Mouse (Mus musculus): ENCODE data around the gene Gmpr2. TPM values are rescaled to one million over a fixed set of nuclear protein-coding genes. Genes with fewer than 3 reads are reported as not detected.
A peak's percentile ranks its signal among the peaks of the same experiment; 100 is the strongest.

The Gmpr2 gene
- polyA plus RNA-seq, 1 experiment from 2014 or later, result 62.5 TPM

DNA sequence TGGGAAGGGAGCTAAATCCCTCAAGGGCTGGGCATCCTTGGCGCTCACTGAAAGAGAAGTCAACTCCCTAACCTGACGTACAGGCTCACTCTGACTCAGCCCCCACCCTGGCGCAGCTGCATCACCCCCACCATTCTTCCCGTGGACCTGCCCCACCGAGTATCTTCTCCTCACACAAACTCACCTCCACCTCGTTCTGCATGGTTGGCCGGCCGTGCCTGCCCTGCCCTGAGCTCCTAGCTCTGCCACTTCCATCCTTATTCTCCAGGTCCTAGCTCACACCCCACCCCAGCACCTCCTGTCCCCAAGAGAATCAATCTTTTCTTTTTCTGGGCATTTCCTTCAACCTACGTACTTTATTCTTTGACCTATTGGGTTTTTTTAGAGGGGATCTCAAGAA, 29.4 kb downstream of the Gmpr2 start:
- H3K9me3 ChIP-seq (ENCODE audit: control insufficient read depth, low read length), result no peaks in the 10 kb centered on the region
- no peaks in the 10 kb centered on the region for H3K27me3 ChIP-seq (ENCODE audit: control insufficient read depth, insufficient read depth, low read length)
- no peak overlapping the region for H3K27ac ChIP-seq (ENCODE audit: low read depth, low read length)
- H3K4me1 ChIP-seq (replicated peaks; ENCODE audit: control insufficient read depth, insufficient read depth, low read length), result no peaks in the 10 kb centered on the region
- 54% methylated on average over 9 of the region's 9 CpGs for WGBS
- DNase-seq (ENCODE audit: low spot score), result no peak
- H3K9ac ChIP-seq (ENCODE audit: low read length), result no peak overlapping the region
- H3K36me3 ChIP-seq (ENCODE audit: control insufficient read depth, insufficient read depth, low read length), result no peaks in the 10 kb centered on the region
- no peak overlapping the region for H3K4me2 ChIP-seq (ENCODE audit: low read depth, low read length, severe bottlenecking)
- H3K4me3 ChIP-seq (ENCODE audit: low read depth, low read length), result no peak overlapping the region
- ATAC-seq (replicated peaks; ENCODE audit: low FRiP score), result no peak

DNA sequence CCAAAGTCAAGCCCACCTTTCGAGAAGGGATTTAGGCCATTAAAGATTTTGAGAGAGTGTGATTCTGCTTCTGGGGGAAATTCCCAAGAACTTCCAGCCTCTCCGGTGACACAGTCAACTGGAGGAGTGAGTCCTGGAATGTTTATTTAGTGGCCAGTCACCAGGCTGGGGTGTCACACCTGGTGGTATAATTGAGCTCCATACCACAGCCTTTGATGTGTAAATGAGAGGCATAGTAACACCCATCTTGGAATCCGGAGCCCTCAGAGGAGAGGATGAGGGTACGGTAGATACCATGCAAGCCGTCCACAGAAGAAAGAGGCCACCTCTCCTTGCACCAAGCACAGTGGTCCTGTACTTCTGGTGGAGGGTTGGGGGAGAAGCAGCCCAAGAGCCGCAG, 31.0 kb downstream of the Gmpr2 start:
- no peak for DNase-seq (ENCODE audit: low spot score)
- 79% methylated on average over 6 of the region's 6 CpGs for WGBS
- Histone ChIP-seq H3K9me3 (ENCODE audit: control insufficient read depth, low read length) (no peaks in the 10 kb centered on the region), H3K27ac (ENCODE audit: low read depth, low read length) (no peak overlapping the region), H3K9ac (ENCODE audit: low read length) (no peak overlapping the region), H3K4me2 (ENCODE audit: low read depth, low read length, severe bottlenecking) (no peak overlapping the region), H3K36me3 (ENCODE audit: control insufficient read depth, insufficient read depth, low read length) (no peaks in the 10 kb centered on the region), H3K27me3 (ENCODE audit: control insufficient read depth, insufficient read depth, low read length) (no peaks in the 10 kb centered on the region), H3K4me3 (ENCODE audit: low read depth, low read length) (no peak overlapping the region), H3K4me1 (replicated peaks; ENCODE audit: control insufficient read depth, insufficient read depth, low read length) (no peaks in the 10 kb centered on the region)
- ATAC-seq (replicated peaks; ENCODE audit: low FRiP score), result no peak

DNA sequence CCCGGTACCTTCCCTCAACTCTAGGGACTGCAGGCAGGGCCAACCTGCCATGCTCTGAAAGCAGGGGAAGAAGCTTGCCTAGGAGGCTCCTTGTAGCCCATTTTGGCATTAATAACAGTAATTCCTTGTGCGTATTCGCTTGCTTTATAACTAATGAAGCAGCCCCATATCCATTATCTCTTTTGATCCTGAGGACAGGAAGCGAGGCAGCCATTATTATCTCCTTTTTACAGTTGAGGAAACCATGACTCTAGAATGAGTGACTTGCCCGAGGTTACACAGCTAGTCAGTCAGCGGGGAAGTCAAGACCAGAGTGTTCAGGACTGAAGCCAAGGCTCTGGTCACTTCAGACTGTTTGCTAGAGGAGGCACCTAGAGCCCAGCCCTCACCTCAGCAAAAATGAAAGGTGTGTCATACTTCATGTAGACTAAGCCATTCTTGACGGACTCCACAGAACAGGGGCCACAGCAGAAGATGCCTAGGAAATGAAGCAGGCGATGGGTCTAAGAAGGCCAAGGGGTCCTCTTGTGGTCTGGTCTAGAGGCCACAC, 34.4 kb downstream of the Gmpr2 start:
- Histone ChIP-seq H3K9me3 (ENCODE audit: control insufficient read depth, low read length) (no peaks in the 10 kb centered on the region), H3K27ac (ENCODE audit: low read depth, low read length) (no peak overlapping the region), H3K27me3 (ENCODE audit: control insufficient read depth, insufficient read depth, low read length) (no peaks in the 10 kb centered on the region), H3K4me2 (ENCODE audit: low read depth, low read length, severe bottlenecking) (no peak overlapping the region), H3K9ac (ENCODE audit: low read length) (no peak overlapping the region), H3K4me3 (ENCODE audit: low read depth, low read length) (no peak overlapping the region), H3K36me3 (ENCODE audit: control insufficient read depth, insufficient read depth, low read length) (no peaks in the 10 kb centered on the region), H3K4me1 (replicated peaks; ENCODE audit: control insufficient read depth, insufficient read depth, low read length) (no peaks in the 10 kb centered on the region)
- ATAC-seq (replicated peaks; ENCODE audit: low FRiP score) (no peak), DNase-seq (ENCODE audit: low spot score) (no peak)
- WGBS, result 92% methylated on average over 8 of the region's 8 CpGs

DNA sequence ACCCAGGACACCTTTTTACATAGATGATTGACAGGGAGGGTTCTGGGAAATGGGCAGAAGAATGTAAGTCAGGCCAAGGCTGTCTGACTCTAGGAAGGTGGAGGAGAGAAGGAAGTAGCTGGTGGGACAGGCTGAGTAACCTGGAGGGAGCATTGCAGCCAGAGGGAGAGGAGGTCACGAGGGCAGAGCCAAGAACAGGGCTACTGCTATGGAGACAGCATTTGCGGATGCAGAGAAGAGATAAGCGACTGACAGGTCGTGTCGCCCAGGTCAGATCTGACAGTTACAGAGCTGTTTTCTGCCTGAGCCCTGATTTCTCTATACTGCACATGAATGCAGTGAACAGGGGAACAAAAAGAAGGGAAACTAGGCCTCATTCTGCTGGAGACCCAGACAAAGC, 35.7 kb downstream of the Gmpr2 start:
- H3K4me3 ChIP-seq (ENCODE audit: low read depth, low read length), result no peak overlapping the region
- no peak overlapping the region for H3K27ac ChIP-seq (ENCODE audit: low read depth, low read length)
- WGBS, result 84% methylated on average over 5 of the region's 5 CpGs
- H3K27me3 ChIP-seq (ENCODE audit: control insufficient read depth, insufficient read depth, low read length), result no peaks in the 10 kb centered on the region; the same call in 1 of the 2 replicates
- no peak overlapping the region for H3K9ac ChIP-seq (ENCODE audit: low read length)
- DNase-seq (ENCODE audit: low spot score), result no peak
- H3K4me2 ChIP-seq (ENCODE audit: low read depth, low read length, severe bottlenecking), result no peak overlapping the region
- no peak for ATAC-seq (replicated peaks; ENCODE audit: low FRiP score)
- H3K36me3 ChIP-seq (ENCODE audit: control insufficient read depth, insufficient read depth, low read length), result no peaks in the 10 kb centered on the region
- H3K9me3 ChIP-seq (ENCODE audit: control insufficient read depth, low read length), result no peaks in the 10 kb centered on the region
- no peaks in the 10 kb centered on the region for H3K4me1 ChIP-seq (replicated peaks; ENCODE audit: control insufficient read depth, insufficient read depth, low read length)

DNA sequence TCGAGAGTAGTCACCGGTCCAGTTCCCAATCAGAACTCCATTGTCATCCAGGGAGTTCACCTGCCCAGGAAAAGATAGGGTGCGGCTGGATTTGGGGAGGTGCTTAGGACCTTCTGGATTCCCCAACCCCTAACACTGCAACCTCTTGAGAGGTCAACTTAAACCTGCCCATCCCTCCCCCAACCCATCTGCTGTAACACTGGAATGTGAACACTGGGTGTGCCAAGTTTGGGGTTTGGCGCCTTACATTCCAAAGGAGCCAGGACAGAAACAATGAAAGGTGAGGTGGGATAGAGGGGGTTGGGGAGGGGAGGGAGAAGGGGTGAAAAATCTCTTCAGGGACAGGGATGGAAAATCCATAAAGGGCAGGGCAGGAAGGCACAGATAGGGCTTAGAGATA, 37.8 kb downstream of the Gmpr2 start:
- ATAC-seq (replicated peaks; ENCODE audit: low FRiP score) (no peak), DNase-seq (ENCODE audit: low spot score) (no peak)
- no peak overlapping the region for H3K4me3 ChIP-seq (ENCODE audit: low read depth, low read length)
- H3K4me1 ChIP-seq (replicated peaks; ENCODE audit: control insufficient read depth, insufficient read depth, low read length), result peaks cover 3% of the 10 kb centered on the region; the same call in 1 of the 2 replicates
- no peak overlapping the region for H3K27ac ChIP-seq (ENCODE audit: low read depth, low read length)
- H3K27me3 ChIP-seq (ENCODE audit: control insufficient read depth, insufficient read depth, low read length), result no peaks in the 10 kb centered on the region; the same call in 1 of the 2 replicates
- no peaks in the 10 kb centered on the region for H3K9me3 ChIP-seq (ENCODE audit: control insufficient read depth, low read length)
- no peak overlapping the region for H3K4me2 ChIP-seq (ENCODE audit: low read depth, low read length, severe bottlenecking)
- no peaks in the 10 kb centered on the region for H3K36me3 ChIP-seq (ENCODE audit: control insufficient read depth, insufficient read depth, low read length)
- no peak overlapping the region for H3K9ac ChIP-seq (ENCODE audit: low read length)
- 91% methylated on average over 4 of the region's 4 CpGs for WGBS

DNA sequence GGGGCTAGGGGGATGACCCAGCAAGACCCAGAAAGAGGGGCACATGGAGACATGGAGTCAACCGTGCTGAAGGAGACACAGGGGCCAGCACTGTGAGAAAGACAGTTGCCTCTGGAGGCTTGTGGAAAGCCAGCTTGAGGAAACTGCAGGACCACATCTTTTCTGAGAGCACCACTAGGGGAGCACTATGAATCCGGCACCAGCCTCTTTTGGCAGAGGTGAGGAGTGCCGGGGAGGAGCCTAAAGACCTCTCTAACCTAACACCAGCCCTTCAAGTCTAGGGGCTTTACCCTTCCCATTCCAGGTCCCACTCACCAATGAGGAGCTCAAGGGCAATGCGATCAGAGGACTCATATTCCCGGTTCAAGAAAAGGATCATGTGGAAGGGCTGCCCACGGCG, 40.0 kb downstream of the Gmpr2 start:
- ATAC-seq (replicated peaks; ENCODE audit: low FRiP score) (no peak), DNase-seq (ENCODE audit: low spot score) (no peak)
- Histone ChIP-seq H3K4me1 (replicated peaks; ENCODE audit: control insufficient read depth, insufficient read depth, low read length) (peaks cover 3% of the 10 kb centered on the region; the same call in 1 of the 2 replicates), H3K4me3 (ENCODE audit: low read depth, low read length) (no peak overlapping the region), H3K27ac (ENCODE audit: low read depth, low read length) (no peak overlapping the region), H3K9ac (ENCODE audit: low read length) (no peak overlapping the region), H3K36me3 (ENCODE audit: control insufficient read depth, insufficient read depth, low read length) (no peaks in the 10 kb centered on the region), H3K4me2 (ENCODE audit: low read depth, low read length, severe bottlenecking) (no peak overlapping the region), H3K27me3 (ENCODE audit: control insufficient read depth, insufficient read depth, low read length) (no peaks in the 10 kb centered on the region; the same call in 1 of the 2 replicates), H3K9me3 (ENCODE audit: control insufficient read depth, low read length) (no peaks in the 10 kb centered on the region)
- WGBS, result 82% methylated on average over 7 of the region's 7 CpGs

DNA sequence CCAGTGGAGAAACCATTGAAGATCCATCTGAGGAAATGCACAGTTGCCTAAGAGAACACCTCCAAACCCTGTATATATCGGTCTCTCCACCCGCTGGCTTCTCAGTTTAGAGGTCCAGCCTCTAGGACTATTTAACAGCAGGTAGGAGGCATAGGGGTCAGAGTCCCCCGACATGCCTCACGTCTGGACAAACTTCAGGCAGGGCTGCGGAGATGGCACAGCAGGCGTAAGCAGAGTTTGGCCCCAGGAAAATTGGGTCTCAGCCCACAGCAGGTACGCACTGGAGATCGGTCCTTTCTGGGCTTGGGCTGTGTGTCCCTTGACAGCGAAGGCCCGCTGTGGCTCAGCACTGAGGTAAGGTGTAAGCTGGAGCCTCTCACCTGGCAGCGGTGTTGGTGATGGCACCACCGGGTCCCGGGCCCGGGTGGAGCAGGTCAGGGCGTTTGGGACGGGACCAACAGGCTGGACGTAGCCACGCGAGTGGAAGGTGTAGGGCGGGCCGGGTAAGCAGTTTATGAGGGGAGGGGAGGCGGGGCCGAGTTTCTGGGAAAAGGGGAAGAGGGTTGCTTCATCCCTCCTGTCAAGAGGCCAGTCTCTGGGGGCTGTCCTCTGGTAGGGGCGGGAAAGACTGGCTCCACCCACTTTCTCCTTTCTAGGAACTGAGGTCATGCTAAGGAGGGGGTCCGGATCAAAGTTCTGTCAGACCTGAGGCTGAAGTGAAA, 41.4 kb downstream of the Gmpr2 start:
- Histone ChIP-seq H3K27ac (ENCODE audit: low read depth, low read length) (no peak overlapping the region), H3K9ac (ENCODE audit: low read length) (peak overlapping the region; percentile 14; the same call in 1 of the 2 replicates), H3K36me3 (ENCODE audit: control insufficient read depth, insufficient read depth, low read length) (no peaks in the 10 kb centered on the region; the same call in 1 of the 2 replicates), H3K27me3 (ENCODE audit: control insufficient read depth, insufficient read depth, low read length) (no peaks in the 10 kb centered on the region; the same call in 1 of the 2 replicates), H3K4me1 (replicated peaks; ENCODE audit: control insufficient read depth, insufficient read depth, low read length) (peaks cover 3% of the 10 kb centered on the region; the same call in 1 of the 2 replicates), H3K4me2 (ENCODE audit: low read depth, low read length, severe bottlenecking) (0 out of 2 replicates have a peak overlapping the region, but pooled peaks have one; percentile 5), H3K9me3 (ENCODE audit: control insufficient read depth, low read length) (no peaks in the 10 kb centered on the region), H3K4me3 (ENCODE audit: low read depth, low read length) (no peak overlapping the region)
- WGBS, result 16% methylated on average over 25 of the region's 25 CpGs
- DNase-seq (ENCODE audit: low spot score) (no peak), ATAC-seq (replicated peaks; ENCODE audit: low FRiP score) (no peak)

DNA sequence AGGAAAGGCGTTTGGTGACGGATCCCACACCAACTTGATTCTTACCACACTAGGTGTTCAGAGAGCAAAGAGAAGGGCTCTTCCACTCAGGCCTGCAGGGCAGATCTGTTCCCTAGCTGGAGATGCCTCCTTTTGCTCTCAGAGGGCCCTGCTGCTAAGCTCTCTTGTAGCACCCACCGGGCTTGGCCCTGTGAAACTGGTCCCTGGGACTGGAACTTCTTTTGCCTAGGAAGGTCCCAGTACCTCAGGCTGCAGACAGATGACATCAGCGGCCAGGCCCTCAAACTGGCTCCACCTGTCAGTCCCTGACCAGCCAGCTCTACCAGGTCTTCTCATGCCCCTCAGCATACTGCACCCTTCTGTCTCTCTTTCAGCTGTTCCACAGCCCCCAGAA, 42.0 kb downstream of the Gmpr2 start, which contains the start of gene Tgm1:
TSS of gene Tgm1 (minus strand) at position 198 of the 394 bp plus-strand sequence.
- 31% methylated on average over 4 of the region's 4 CpGs for whole genome bisulfite sequencing
- H3K4me1 ChIP-seq (replicated peaks; ENCODE audit: control insufficient read depth, insufficient read depth, low read length), result peaks cover 3% of the 10 kb centered on the region; the same call in 1 of the 2 replicates
- H3K4me2 ChIP-seq (ENCODE audit: low read depth, low read length, severe bottlenecking), result 0 out of 2 replicates have a peak within 1 kb of the TSS, but pooled peaks have one; percentile 5
- H3K36me3 ChIP-seq (ENCODE audit: control insufficient read depth, insufficient read depth, low read length), result no peaks in the 10 kb centered on the region; the same call in 1 of the 2 replicates
- H3K9me3 ChIP-seq (ENCODE audit: control insufficient read depth, low read length), result no peaks in the 10 kb centered on the region
- H3K27ac ChIP-seq (ENCODE audit: low read depth, low read length), result no peak within 1 kb of the TSS
- peak within 1 kb of the TSS; percentile 14; the same call in 1 of the 2 replicates for H3K9ac ChIP-seq (ENCODE audit: low read length)
- H3K27me3 ChIP-seq (ENCODE audit: control insufficient read depth, insufficient read depth, low read length), result no peaks in the 10 kb centered on the region; the same call in 1 of the 2 replicates
- DNase-seq (ENCODE audit: low spot score) (no peak), ATAC-seq (replicated peaks; ENCODE audit: low FRiP score) (no peak)
- H3K4me3 ChIP-seq (ENCODE audit: low read depth, low read length), result no peak within 1 kb of the TSS
